Mouse (Mus musculus) kidney, adult 2 months (tissue): Measurements from ENCODE around the gene Nthl1. TPM values are rescaled to one million over a fixed set of nuclear protein-coding genes. Genes with fewer than 3 reads are reported as not detected.

Experiments used
- DNase-seq: peaks from one replicate; pipeline ENCODE4 v3.0.0; 2021
- H3K27ac ChIP-seq: fragments of 200-500 bp; 2 replicates; pipeline ENCODE4 v1.5.1; 2012; ENCODE audit warnings: low read depth, low read length, control low read depth, inconsistent platforms; ENCODE audit not compliant: insufficient read depth
- H3K27me3 ChIP-seq: fragments of 200-500 bp; replicated peaks from 2 replicates; pipeline ENCODE4 v1.6.1; 2012; ENCODE audit warnings: mild to moderate bottlenecking, moderate library complexity, low read length, inconsistent platforms; ENCODE audit not compliant: control insufficient read depth, insufficient read depth
- H3K36me3 ChIP-seq: fragments of 200-500 bp; 2 replicates; pipeline ENCODE4 v1.6.1; 2012; ENCODE audit warnings: mild to moderate bottlenecking, moderate library complexity, low read length, inconsistent platforms; ENCODE audit not compliant: control insufficient read depth, insufficient read depth
- H3K4me1 ChIP-seq: fragments of 200-500 bp; 2 replicates; pipeline ENCODE4 v1.6.1; 2011; ENCODE audit warnings: low read length; ENCODE audit not compliant: control insufficient read depth, insufficient read depth
- H3K4me3 ChIP-seq: fragments of 200-500 bp; 2 replicates; pipeline ENCODE4 v1.5.1; 2011; ENCODE audit warnings: mild to moderate bottlenecking, low read depth, low read length, control low read depth; ENCODE audit not compliant: insufficient read depth
- CTCF ChIP-seq: fragments of 200-500 bp; conservative IDR thresholded peaks from 2 replicates; pipeline ENCODE4 v1.5.1; 2011; ENCODE audit warnings: low read depth, mild to moderate bottlenecking, control low read depth, low read length, moderate library complexity, mixed read lengths; ENCODE audit not compliant: insufficient read depth, insufficient read length
- POLR2A ChIP-seq: fragments of 200-500 bp; IDR thresholded peaks from one replicate; pipeline ENCODE4 v1.6.1; 2011; ENCODE audit warnings: low read depth, low read length, control low read depth
- WGBS: fragments of 180-500 bp; shearing (Covaris S2); methylation state at CpG from one replicate; pipeline ENCODE4 v1.1.7; 2018; 5-methylcytosine and 5-hydroxymethylcytosine counted together
- polyA plus RNA-seq: library from polyadenylated mRNA; depleted of rRNA; stranded (reverse); fragments of >200 nt; gene quantifications from 2 replicates; pipeline ENCODE4 v1.2.3, GENCODE M21; 2012

Nthl1 gene
- polyA plus RNA-seq, 1 experiment, result 13.6 TPM

DNA sequence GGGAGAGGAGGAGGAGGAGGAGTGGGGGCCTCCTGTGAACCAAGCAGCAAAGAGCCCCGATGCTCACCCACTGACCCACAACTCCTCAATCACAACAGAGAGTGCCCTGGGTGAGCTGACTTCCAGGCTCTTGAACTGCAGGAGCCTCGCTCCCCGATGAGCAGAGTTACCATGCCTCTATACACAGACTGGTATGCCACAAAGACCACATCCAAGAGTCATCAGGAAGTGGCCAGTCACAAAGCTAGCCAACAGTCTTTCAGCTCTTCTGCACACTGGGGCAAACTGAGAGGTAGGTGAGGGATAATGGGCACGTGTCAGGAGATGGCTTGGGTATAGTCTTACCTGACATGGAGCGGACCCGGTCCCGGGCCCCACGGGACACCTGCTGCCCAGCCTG is 28.5 kb upstream of the Nthl1 start:
- WGBS, result 91% methylated on average over 8 of the region's 8 CpGs
- DNase-seq, result no peak
- Histone ChIP-seq H3K4me3 (no peak overlapping the region), H3K27ac (no peak overlapping the region), H3K36me3 (no peaks in the 10 kb centered on the region), H3K4me1 (no peaks in the 10 kb centered on the region), H3K27me3 (no peaks in the 10 kb centered on the region)
- TF ChIP-seq CTCF, result no peak
- no peak for TF ChIP-seq POLR2A

DNA sequence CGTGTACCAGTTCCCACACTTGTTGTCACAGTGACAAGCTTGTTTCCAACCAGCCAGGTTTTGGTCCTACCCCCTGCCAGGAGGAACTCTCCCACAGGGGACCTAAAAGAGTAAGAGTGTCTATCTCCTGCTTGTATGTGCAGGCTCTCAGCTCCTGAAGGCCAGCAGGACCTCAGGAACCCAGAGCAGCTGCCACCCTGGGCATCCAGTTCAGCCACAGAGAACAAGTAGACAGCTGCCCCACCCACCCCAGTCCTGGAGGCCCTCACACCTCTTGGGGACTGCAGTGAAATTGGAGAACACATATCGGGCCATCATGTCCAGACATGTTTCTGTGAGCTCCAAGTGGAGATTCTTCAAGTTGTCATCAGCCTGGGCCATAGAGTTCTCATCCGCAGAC is 27.9 kb upstream of the Nthl1 start:
- Histone ChIP-seq H3K36me3 (no peaks in the 10 kb centered on the region), H3K4me3 (no peak overlapping the region), H3K27me3 (no peaks in the 10 kb centered on the region), H3K27ac (no peak overlapping the region), H3K4me1 (no peaks in the 10 kb centered on the region)
- DNase-seq, result no peak
- TF ChIP-seq POLR2A (no peak), CTCF (no peak)
- WGBS, result 92% methylated on average over 3 of the region's 3 CpGs

DNA sequence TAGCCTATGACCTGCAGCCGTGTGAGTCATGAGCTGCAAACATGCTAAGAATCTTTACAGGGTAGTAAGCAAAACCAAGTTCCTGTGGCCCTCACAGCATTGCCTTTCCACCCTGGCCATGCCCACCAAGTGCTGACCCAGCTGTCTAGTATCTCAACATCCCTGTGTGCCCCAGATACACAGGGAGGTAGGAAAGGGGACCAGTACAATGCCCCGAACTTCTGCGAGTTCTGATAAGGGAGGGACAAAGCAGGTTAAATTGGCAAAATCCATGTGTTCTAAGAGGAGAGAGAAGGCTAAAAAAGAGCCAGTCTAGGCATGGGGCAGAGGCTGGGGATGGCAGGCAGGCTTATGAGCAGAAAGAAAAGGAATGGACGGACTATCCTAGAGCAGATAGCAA is 24.1 kb upstream of the Nthl1 start:
- Histone ChIP-seq H3K27ac (no peak overlapping the region), H3K4me1 (no peaks in the 10 kb centered on the region), H3K4me3 (no peak overlapping the region), H3K36me3 (no peaks in the 10 kb centered on the region), H3K27me3 (no peaks in the 10 kb centered on the region)
- DNase-seq, result no peak
- 96% methylated on average over 4 of the region's 4 CpGs for WGBS
- TF ChIP-seq POLR2A, result no peak
- TF ChIP-seq CTCF, result no peak

DNA sequence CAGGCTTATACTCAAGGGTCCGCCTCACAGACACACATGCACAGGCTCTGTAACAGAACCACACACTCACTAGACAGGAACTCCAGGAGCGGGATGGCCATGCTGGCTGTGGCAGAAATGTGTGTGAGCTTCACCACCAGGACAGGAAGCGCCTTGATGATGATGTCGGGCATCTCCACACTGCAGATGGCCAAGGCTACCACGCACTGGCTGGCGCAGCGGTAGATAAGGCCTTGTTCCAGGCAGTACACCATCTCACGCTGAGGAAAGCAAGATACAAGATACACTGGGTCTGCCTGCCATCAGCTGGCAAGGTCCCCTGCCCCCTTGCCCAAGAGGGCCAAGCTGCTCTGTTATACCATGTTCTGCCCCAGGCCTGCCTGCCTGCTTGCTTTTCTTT is 23.6 kb upstream of the Nthl1 start:
- 97% methylated on average over 8 of the region's 8 CpGs for WGBS
- Histone ChIP-seq H3K36me3 (no peaks in the 10 kb centered on the region; the same call in 1 of the 2 replicates), H3K27ac (no peak overlapping the region), H3K4me3 (no peak overlapping the region), H3K4me1 (no peaks in the 10 kb centered on the region), H3K27me3 (no peaks in the 10 kb centered on the region)
- TF ChIP-seq POLR2A, result no peak
- no peak for TF ChIP-seq CTCF
- DNase-seq, result no peak

DNA sequence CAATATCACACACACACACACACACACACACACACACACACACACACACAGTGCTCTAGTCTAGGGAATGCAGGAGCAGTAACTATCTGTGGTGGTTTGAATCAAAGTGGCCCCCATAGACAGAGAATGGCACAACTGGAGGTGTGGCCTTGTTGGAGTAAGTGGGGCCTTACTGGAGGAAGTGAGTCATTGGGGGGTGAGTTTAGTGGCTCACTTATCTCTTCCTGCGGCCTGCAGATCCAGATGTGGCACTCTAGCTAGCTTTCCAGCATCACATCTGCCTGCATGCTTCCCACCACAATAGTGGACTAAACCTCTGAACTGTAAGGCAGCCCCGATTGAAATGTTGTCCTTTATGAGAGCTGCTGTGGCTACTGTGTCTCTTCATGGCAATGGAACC is 21.8 kb upstream of the Nthl1 start:
- TF ChIP-seq POLR2A (no peak), CTCF (no peak)
- no peak overlapping the region for H3K4me3 ChIP-seq
- H3K36me3 ChIP-seq, result no peaks in the 10 kb centered on the region; the same call in 1 of the 2 replicates

DNA sequence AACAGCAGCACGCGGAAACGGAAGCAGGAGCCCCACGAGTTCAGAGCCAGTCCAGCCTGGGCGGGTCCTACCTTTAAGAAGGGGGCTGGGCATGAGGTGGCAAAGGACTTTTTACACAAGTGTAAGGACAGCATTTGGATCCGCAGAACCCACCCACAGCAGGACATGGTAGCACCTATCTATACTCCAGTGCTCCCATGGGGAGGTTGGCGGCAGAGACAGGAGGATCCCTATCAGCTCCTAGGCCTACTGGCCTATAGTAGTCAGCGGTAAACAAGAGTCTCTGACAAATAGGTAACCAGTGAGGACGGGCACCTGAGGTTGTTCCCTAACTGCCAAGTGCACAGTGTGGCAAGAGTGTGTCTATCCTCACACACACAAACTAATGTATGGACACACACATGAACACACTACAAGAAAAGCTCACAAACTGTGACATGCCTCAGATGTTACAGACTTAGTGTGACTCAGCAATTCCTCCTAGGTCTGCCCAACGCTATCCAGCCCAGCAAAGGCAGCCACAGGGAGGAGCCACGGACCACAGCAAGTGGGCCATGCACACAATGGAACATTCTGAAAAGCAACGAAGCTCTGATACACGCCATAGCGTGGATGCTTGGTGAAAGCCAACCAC is 14.8 kb upstream of the Nthl1 start:
- Histone ChIP-seq H3K27me3 (no peaks in the 10 kb centered on the region), H3K27ac (no peak overlapping the region), H3K36me3 (peaks cover 1% of the 10 kb centered on the region; the same call in 1 of the 2 replicates), H3K4me3 (no peak overlapping the region), H3K4me1 (no peaks in the 10 kb centered on the region)
- 81% methylated on average over 14 of the region's 14 CpGs for WGBS
- TF ChIP-seq CTCF, result peak; percentile 23; the same call in 1 of the 2 replicates
- no peak for TF ChIP-seq POLR2A
- DNase-seq, result no peak

More for the DNA sequence above, 21.8 kb upstream of the Nthl1 start:
- Histone ChIP-seq H3K4me1 (no peaks in the 10 kb centered on the region), H3K27ac (no peak overlapping the region), H3K27me3 (no peaks in the 10 kb centered on the region)
- WGBS, result 86% methylated on average over 2 of the region's 2 CpGs
- DNase-seq, result no peak

DNA sequence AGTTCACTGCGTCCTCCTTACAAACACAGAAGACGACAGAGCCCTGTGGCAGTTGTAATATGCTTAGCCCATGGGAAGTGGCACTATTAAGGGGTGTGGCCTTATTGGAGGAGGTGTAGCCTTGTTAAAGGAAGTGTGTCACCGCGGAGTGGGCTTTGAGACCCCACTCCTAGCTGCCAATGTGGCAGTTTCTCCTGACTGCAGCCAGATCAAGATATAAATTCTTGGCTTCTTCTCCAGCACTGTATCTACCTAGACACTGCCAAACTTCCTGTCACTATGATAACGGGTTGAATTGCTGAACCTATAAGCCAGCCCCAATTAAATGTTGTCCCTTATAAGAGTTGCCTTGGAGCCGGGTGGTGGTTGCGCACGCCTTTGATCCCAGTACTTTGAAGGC is 7.0 kb upstream of the Nthl1 start:
- no peak for DNase-seq
- no peak overlapping the region for H3K4me3 ChIP-seq
- 0 out of 2 replicates have a peak, but pooled peaks cover 1% of the 10 kb centered on the region for H3K36me3 ChIP-seq
- H3K4me1 ChIP-seq, result no peaks in the 10 kb centered on the region
- TF ChIP-seq POLR2A (no peak), CTCF (no peak)
- WGBS, result 91% methylated on average over 8 of the region's 8 CpGs
- no peaks in the 10 kb centered on the region for H3K27me3 ChIP-seq
- no peak overlapping the region for H3K27ac ChIP-seq

DNA sequence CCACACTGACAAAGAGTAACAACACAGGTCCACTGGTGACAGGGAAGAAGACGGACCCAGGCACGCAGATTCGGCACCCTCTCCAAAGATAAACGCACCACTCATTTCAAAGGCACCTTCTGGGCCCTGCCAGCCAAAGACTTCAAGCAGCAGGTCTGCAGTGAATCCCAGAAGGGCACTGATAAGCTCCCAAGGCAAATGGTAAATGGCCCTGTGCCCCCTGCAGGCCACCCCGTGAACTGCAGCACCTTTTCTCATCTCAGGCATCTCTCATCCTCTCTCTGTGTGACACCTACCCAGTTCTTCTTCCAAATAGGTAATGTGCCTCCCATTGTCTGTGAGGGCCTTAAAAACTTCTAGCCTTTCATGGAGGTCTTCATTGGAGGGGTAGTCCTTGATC is 3.8 kb upstream of the Nthl1 start:
- DNase-seq, result peak; percentile 80
- Histone ChIP-seq H3K4me1 (peaks cover 11% of the 10 kb centered on the region; the same call in 1 of the 2 replicates), H3K27me3 (no peaks in the 10 kb centered on the region), H3K27ac (no peak overlapping the region), H3K4me3 (no peak overlapping the region), H3K36me3 (no peaks in the 10 kb centered on the region)
- WGBS, result 52% methylated on average over 5 of the region's 5 CpGs
- TF ChIP-seq POLR2A (no peak), CTCF (peak; percentile 89)
